Mouse (Mus musculus): ENCODE results near the gene Ric8b. TPM values are rescaled to one million over a fixed set of nuclear protein-coding genes. Genes with fewer than 3 reads are reported as not detected.
A peak's percentile ranks its signal among the peaks of the same experiment; 100 is the strongest.

Ric8b gene
- polyA plus RNA-seq, 1 experiment, result 22.0 TPM

- H3K27ac ChIP-seq (ENCODE audit: insufficient read depth, low read length), result no peak overlapping the region
- no peak for TF ChIP-seq CTCF (IDR thresholded peaks at IDR 0.05; ENCODE audit: borderline replicate concordance, insufficient read depth, low read length)
- TF ChIP-seq POLR2A (IDR thresholded peaks at IDR 0.05; ENCODE audit: low read depth, low read length), result no peak
Measured at GRCm38 (mm10) chr10:84935553-84936209, 18.3 kb downstream of the Ric8b start.

GRCm38 (mm10) chr10:84936832-84937515 is 19.6 kb downstream of the Ric8b start:
- no peak overlapping the region for H3K4me3 ChIP-seq (ENCODE audit: insufficient read depth, low read length)
- H3K27ac ChIP-seq (ENCODE audit: insufficient read depth, low read length), result no peak overlapping the region
- H3K4me1 ChIP-seq (ENCODE audit: control insufficient read depth, insufficient read depth, low read length), result peaks cover 8% of the 10 kb centered on the region; the same call in 1 of the 2 replicates

More at GRCm38 (mm10) chr10:84935553-84936209, 18.3 kb downstream of the Ric8b start:
- Histone ChIP-seq H3K4me1 (ENCODE audit: control insufficient read depth, insufficient read depth, low read length) (peaks cover 8% of the 10 kb centered on the region; the same call in 1 of the 2 replicates), H3K4me3 (ENCODE audit: insufficient read depth, low read length) (no peak overlapping the region)

GRCm38 (mm10) chr10:84938094-84938820 is 20.8 kb downstream of the Ric8b start:
- H3K4me1 ChIP-seq (ENCODE audit: control insufficient read depth, insufficient read depth, low read length), result peaks cover 8% of the 10 kb centered on the region; the same call in 1 of the 2 replicates
- TF ChIP-seq CTCF (IDR thresholded peaks at IDR 0.05; ENCODE audit: borderline replicate concordance, insufficient read depth, low read length) (no peak), POLR2A (IDR thresholded peaks at IDR 0.05; ENCODE audit: low read depth, low read length) (no peak)
- peak overlapping the region; percentile 39; the same call in 1 of the 2 replicates for H3K27ac ChIP-seq (ENCODE audit: insufficient read depth, low read length)
- H3K4me3 ChIP-seq (ENCODE audit: insufficient read depth, low read length), result no peak overlapping the region

More at GRCm38 (mm10) chr10:84936832-84937515, 19.6 kb downstream of the Ric8b start:
- TF ChIP-seq CTCF (IDR thresholded peaks at IDR 0.05; ENCODE audit: borderline replicate concordance, insufficient read depth, low read length) (no peak), POLR2A (IDR thresholded peaks at IDR 0.05; ENCODE audit: low read depth, low read length) (no peak)

GRCm38 (mm10) chr10:84938886-84939285 is 21.5 kb downstream of the Ric8b start:
- no peak overlapping the region for H3K4me3 ChIP-seq (ENCODE audit: insufficient read depth, low read length)
- TF ChIP-seq CTCF (IDR thresholded peaks at IDR 0.05; ENCODE audit: borderline replicate concordance, insufficient read depth, low read length) (no peak), POLR2A (IDR thresholded peaks at IDR 0.05; ENCODE audit: low read depth, low read length) (no peak)
- peak overlapping the region; percentile 39 for H3K27ac ChIP-seq (ENCODE audit: insufficient read depth, low read length)
- peaks cover 8% of the 10 kb centered on the region; the same call in 1 of the 2 replicates for H3K4me1 ChIP-seq (ENCODE audit: control insufficient read depth, insufficient read depth, low read length)

- no peak for TF ChIP-seq POLR2A (IDR thresholded peaks at IDR 0.05; ENCODE audit: low read depth, low read length)
- no peak for TF ChIP-seq CTCF (IDR thresholded peaks at IDR 0.05; ENCODE audit: borderline replicate concordance, insufficient read depth, low read length)
- no peak overlapping the region for H3K4me3 ChIP-seq (ENCODE audit: insufficient read depth, low read length)
Measured at GRCm38 (mm10) chr10:84940356-84940755, 22.9 kb downstream of the Ric8b start.

GRCm38 (mm10) chr10:84945692-84946091 is 28.3 kb downstream of the Ric8b start:
- H3K4me1 ChIP-seq (ENCODE audit: control insufficient read depth, insufficient read depth, low read length), result 0 out of 2 replicates have a peak, but pooled peaks cover 3% of the 10 kb centered on the region
- TF ChIP-seq CTCF (IDR thresholded peaks at IDR 0.05; ENCODE audit: borderline replicate concordance, insufficient read depth, low read length) (no peak), POLR2A (IDR thresholded peaks at IDR 0.05; ENCODE audit: low read depth, low read length) (no peak)

More at GRCm38 (mm10) chr10:84940356-84940755, 22.9 kb downstream of the Ric8b start:
- peaks cover 8% of the 10 kb centered on the region; the same call in 1 of the 2 replicates for H3K4me1 ChIP-seq (ENCODE audit: control insufficient read depth, insufficient read depth, low read length)
- no peak overlapping the region for H3K27ac ChIP-seq (ENCODE audit: insufficient read depth, low read length)

GRCm38 (mm10) chr10:84948970-84949683 is 31.7 kb downstream of the Ric8b start:
- Histone ChIP-seq H3K4me3 (ENCODE audit: insufficient read depth, low read length) (no peak overlapping the region), H3K4me1 (ENCODE audit: control insufficient read depth, insufficient read depth, low read length) (0 out of 2 replicates have a peak, but pooled peaks cover 3% of the 10 kb centered on the region), H3K27ac (ENCODE audit: insufficient read depth, low read length) (no peak overlapping the region)
- TF ChIP-seq POLR2A (IDR thresholded peaks at IDR 0.05; ENCODE audit: low read depth, low read length), result no peak
- no peak for TF ChIP-seq CTCF (IDR thresholded peaks at IDR 0.05; ENCODE audit: borderline replicate concordance, insufficient read depth, low read length)

More at GRCm38 (mm10) chr10:84945692-84946091, 28.3 kb downstream of the Ric8b start:
- Histone ChIP-seq H3K4me3 (ENCODE audit: insufficient read depth, low read length) (no peak overlapping the region), H3K27ac (ENCODE audit: insufficient read depth, low read length) (no peak overlapping the region)

GRCm38 (mm10) chr10:84949684-84950010 is 32.2 kb downstream of the Ric8b start:
- TF ChIP-seq POLR2A (IDR thresholded peaks at IDR 0.05; ENCODE audit: low read depth, low read length) (no peak), CTCF (IDR thresholded peaks at IDR 0.05; ENCODE audit: borderline replicate concordance, insufficient read depth, low read length) (no peak)
- Histone ChIP-seq H3K27ac (ENCODE audit: insufficient read depth, low read length) (no peak overlapping the region), H3K4me3 (ENCODE audit: insufficient read depth, low read length) (no peak overlapping the region)

GRCm38 (mm10) chr10:84950384-84950783 is 33.0 kb downstream of the Ric8b start:
- no peak for TF ChIP-seq POLR2A (IDR thresholded peaks at IDR 0.05; ENCODE audit: low read depth, low read length)
- TF ChIP-seq CTCF (IDR thresholded peaks at IDR 0.05; ENCODE audit: borderline replicate concordance, insufficient read depth, low read length), result no peak
- Histone ChIP-seq H3K27ac (ENCODE audit: insufficient read depth, low read length) (no peak overlapping the region), H3K4me3 (ENCODE audit: insufficient read depth, low read length) (no peak overlapping the region), H3K4me1 (ENCODE audit: control insufficient read depth, insufficient read depth, low read length) (0 out of 2 replicates have a peak, but pooled peaks cover 3% of the 10 kb centered on the region)

More at GRCm38 (mm10) chr10:84949684-84950010, 32.2 kb downstream of the Ric8b start:
- 0 out of 2 replicates have a peak, but pooled peaks cover 3% of the 10 kb centered on the region for H3K4me1 ChIP-seq (ENCODE audit: control insufficient read depth, insufficient read depth, low read length)
